Comparison of ENCODE assay signal across 19 mouse cellular contexts in the genomic region with DNA sequence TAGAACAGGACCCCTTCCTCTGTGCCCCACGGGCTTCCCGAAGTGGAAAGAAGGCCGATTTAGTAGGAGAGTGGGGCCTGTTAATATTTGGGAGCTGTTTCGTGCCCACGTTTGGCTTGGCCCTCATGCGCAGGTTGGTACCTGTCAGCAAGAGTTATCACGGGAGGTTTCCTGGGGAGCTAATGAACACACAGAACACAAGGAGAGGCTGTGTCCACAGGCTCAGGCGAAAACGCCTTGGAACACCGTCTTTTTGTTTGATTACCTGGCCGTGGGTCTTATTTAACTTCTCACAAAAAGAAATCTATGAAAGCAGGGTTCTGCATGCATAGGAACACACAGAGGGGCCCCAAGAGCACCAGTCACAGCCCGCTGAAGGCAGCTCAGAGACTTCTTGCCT.
"Had no signal": no experiment of that assay in that cellular context is flagged by ENCODE, and none has a peak within 500 bp of the region (broad histone marks: within the 10 kb centered on the region; RNA-seq: fewer than 3 reads in every experiment).

No protein-coding gene starts in this region.

- ATAC-seq: liver, postnatal 0 days; lung, postnatal 0 days had no signal

- H3K36me3 ChIP-seq: kidney, embryonic 15.5 days; limb, embryonic 15.5 days had no signal

- H3K9me3 ChIP-seq: kidney, embryonic 15.5 days; limb, embryonic 15.5 days had no signal

- H3K4me3 ChIP-seq: kidney, embryonic 15.5 days; left cerebral cortex, adult 2 months; limb, embryonic 15.5 days had no signal

- H3K4me2 ChIP-seq: kidney, embryonic 15.5 days; limb, embryonic 15.5 days; liver, embryonic 11.5 days; lung, embryonic 14.5 days; midbrain, embryonic 11.5 days had no signal

- DNase-seq: kidney, adult 11 months; kidney, adult 8-10 months; kidney, postnatal 10 days; kidney, postnatal 36 days; layer of hippocampus, postnatal 36 days; liver, postnatal 0 days; lung, embryonic 14.5 days; lung, postnatal 4 days; midbrain, embryonic 14.5 days; right cerebral cortex, postnatal 14 days; right cerebral cortex, postnatal 4 days; thymus, postnatal 25 days had no signal

- H3K27ac ChIP-seq: kidney, embryonic 15.5 days; left cerebral cortex, adult 2 months; limb, embryonic 15.5 days; liver, embryonic 14.5 days had no signal

- H3K9ac ChIP-seq: kidney, embryonic 15.5 days; limb, embryonic 15.5 days; liver, embryonic 14.5 days; liver, postnatal 0 days; lung, embryonic 14.5 days had no signal
